Mouse (Mus musculus): Measurements from ENCODE around the gene Rrbp1.

Gene Rrbp1

DNA sequence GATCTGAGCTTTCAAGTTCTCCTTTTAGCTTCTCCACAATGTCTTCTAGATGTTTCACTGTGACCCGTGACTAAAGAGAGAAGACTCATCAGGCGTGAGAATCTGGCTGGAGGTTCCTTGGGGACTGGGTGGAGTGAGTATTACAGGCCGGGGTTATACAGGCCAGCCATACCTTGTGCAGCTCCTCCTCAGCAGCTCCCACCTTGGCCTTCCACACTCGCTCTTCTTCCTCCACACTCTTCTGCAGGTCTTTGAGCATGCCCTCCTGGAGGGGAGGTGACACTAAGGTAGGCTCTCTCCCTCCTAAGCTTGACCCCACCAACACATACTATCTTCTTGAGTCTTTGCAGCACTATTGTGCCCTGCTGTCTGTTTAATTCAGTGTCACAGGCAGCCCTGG, 57.1 kb downstream of the Rrbp1 start:
- DNase-seq = no peak

GRCm38 (mm10) chr2:143951546-143952315, 59.3 kb downstream of the Rrbp1 start:
- peak in 1 of 2 experiments; percentile 39 for DNase-seq

DNA sequence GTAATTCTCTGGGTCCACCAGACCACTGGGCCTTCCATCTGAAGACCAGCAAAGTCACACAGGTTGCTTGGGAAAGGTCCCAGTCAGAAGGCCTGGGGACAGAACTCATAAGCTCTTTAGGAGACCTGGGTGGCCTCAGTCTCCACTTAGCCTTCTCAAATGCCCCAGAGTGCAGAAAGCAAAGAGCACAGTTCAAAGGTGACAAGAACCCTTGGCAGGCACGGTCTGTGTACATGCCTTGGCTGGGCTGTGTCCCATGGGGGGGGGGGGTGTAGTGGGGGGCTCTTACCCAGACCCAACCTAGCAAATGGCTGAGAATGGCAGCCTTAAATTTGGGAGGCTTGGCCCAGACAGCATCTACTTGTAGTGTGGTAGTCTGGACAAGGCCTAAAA, 60.0 kb downstream of the Rrbp1 start:
- DNase-seq = no peak

GRCm38 (mm10) chr2:143950290-143951027, 60.6 kb downstream of the Rrbp1 start:
- DNase-seq = no peak

- DNase-seq = no peak
These were observed 61.8 kb downstream of the Rrbp1 start for GRCm38 (mm10) chr2:143949217-143949616.

GRCm38 (mm10) chr2:143948416-143948815, 62.6 kb downstream of the Rrbp1 start:
- peak in 1 of 2 experiments; percentile 26 for DNase-seq

DNA sequence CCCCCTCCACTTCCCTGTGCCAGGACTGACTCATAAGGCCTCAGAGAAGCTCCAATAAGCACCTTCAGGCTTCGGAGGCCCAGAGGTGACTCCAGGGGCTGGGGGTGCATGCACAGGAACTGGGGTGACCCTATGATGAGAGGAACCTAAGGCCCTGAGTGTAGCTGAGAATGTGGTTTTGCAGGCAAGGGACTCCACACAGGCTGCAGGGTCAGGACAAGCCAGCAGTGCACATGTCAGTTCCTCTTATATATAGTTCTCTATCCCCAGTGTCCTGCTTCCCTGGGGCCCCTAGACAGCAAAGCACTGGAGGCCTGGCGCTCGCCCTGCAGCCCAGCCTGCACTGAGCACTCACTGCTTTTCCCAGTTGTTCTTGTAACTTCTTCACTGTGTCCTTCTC, 63.1 kb downstream of the Rrbp1 start:
- no peak for DNase-seq

GRCm38 (mm10) chr2:143946399-143946798, 64.7 kb downstream of the Rrbp1 start:
- no peak for DNase-seq

DNA sequence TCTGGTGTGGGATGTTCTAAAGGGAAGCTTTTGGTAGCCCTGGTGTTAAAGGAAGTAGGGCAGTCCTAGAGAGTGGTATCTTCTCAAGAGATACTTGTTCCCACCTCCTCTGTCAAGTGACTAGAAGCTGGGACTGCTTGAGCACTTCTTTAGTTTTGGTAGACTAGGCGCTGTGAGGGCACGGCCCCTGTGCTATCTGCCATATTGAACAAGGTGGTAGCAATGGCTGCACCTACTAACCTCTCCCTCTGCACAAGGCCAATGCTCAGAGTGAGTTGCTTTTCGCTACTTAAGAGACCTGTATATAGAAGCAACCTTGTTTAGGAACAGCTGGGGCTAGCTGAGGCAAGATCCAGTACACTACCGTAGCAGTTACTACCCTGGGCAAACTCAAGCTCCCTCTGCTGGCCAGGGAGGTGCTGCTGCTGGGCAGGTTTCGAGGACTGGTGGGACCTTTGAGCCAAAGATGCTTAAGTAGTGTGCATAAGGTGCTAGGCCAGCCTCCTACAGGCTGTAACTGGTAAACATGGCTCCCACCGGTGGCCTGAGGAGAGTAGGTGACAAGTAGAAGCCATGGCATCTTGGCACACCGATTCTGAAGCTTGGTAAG, 65.5 kb downstream of the Rrbp1 start:
- peak; percentile 40 to 60 for DNase-seq

GRCm38 (mm10) chr2:143944796-143945195, 66.3 kb downstream of the Rrbp1 start:
- DNase-seq = no peak

DNA sequence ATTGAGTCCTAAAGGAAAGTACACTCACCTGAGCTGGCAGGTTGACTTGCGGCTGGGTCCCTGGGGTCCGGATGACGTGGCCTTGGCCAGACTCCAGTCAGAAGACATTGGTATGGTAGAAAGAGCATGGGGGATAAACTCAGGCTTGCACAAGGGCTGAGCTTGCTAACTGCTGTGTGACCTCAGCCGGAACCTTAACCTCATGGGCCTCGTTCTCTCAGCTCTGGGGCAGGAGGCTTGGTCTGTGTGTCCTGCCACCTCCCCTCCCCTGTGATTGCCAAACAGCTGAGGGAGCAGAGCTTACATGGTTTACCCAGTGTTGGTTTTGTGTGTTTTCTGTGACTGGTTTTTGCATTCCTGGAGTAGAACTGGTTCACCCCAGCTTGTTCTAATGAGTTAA, 70.7 kb downstream of the Rrbp1 start:
- DNase-seq = no peak

DNA sequence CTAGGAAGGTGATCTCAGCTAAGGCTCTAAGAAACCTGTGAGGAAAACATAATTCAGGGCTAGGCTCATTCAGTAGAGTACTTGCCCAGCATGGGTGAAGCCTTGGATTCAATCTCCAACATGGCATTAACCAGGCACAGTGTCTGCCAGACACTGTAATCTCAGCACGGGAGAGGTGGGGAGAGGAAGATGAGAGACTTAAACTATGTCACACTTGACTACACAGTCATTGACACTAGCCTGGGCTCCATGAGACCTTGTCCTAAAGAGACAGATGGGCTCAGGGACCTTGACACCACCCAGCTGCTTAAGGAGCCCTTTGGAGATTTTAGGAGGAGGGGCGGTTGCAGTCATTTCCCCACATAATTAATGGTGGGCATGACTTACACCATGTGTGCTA, 73.2 kb downstream of the Rrbp1 start:
- no peak for DNase-seq

GRCm38 (mm10) chr2:143934439-143934838, 76.6 kb downstream of the Rrbp1 start:
- no peak for DNase-seq

DNA sequence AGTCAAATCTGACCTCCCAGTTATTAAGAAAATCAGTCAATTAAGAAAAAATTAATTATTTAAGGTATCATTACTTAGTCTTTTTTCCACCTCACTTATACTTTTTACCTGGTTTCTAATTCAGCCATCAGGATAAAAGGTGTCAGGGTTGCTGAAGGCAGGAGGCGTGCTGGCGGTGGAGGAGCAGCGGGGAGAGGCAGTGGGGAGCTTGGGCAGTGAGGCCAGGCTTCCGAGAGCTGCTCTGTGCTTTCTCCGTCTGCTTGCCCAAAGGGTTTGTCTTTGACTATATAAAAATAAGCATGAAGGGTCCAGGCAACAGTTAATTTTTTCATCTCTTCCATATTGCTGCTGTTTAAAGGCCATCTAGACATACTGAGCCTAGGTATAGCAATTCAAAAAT, 77.5 kb downstream of the Rrbp1 start:
- no peak for DNase-seq

DNA sequence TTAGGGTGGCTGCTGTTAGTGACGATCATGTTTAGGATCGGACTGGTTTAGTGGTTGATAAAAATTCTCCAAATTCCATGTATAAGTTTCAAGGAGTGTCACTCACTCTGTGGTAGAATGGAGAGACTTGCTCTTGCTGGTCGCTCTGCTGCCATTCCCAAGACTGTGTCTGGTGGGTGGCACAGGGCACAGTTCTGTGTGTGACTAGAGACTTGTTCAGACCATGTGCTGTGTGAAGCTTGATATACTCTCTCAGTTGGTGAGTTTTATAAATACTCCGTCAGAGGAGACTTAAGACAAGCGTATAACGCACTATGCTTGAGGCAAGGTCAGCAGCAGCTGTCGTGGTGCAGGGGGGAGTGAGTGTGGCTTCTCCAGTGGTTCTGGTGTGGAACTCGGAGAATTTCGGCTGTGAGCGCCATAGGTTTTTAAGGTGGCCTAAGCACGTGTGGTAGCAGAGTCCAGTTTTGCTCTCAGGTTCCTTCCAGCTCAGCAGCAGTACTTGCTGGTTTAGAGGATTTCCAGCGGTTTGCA, 78.7 kb downstream of the Rrbp1 start:
- no peak for DNase-seq

GRCm38 (mm10) chr2:143929607-143930311, 81.3 kb downstream of the Rrbp1 start:
- DNase-seq = no peak

- no peak for DNase-seq
These were observed 85.2 kb downstream of the Rrbp1 start for GRCm38 (mm10) chr2:143925826-143926225.

GRCm38 (mm10) chr2:143924085-143924484, 87.0 kb downstream of the Rrbp1 start:
- no peak for DNase-seq

DNA sequence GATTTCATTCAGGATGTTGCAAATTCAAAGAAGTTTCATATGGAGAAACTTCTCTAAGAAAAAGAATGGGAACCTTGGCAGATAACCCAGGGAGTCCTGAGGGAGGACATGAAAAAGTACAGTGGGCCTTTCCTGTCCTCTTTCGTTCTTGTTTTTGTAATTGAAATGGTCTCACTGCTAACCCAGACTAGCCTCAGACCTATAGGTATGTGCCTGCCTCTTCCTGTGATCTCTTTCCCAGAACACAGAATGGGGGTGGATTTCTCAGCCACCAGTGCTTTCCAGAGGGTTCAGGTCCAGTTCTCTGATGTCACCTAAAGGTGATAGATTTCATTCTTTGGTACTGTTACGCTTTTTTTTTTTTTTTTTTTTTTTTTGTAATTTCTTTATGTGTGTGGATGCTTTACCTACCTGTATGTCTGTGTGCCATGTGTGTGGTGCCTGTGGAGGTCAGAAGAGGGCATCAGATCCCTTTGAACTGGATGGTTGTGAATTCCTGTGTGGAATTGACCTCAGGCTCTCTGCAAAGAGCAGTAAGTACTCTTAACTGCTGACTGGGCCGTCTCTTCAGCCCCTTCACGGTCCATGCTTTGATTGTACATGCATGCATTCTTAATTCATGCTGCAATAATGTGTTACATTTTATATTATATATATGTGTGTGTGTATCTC, 92.1 kb downstream of the Rrbp1 start:
- DNase-seq = no peak

- no peak for DNase-seq
These were observed 93.4 kb downstream of the Rrbp1 start for GRCm38 (mm10) chr2:143917622-143918021.

DNA sequence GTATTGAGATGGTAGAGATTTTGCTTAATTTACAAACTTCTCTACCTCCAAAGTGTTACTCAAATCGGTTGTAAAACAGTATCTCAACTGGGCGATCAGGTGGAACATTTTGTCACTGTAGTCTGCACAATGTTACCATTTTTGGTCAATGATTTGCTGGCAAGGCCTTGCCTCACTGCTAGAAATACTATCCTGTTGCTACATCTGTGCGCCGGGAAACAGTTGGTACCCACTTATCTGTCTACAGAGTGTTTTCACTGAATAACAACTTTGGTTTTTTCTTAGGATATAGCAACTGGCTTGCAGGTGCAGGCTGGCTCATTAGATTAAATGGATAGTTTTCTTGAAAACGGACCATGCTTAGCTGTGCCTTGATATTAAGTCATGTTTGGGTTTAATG, 94.8 kb downstream of the Rrbp1 start:
- DNase-seq = peak in 1 of 2 experiments; percentile 25

- DNase-seq = no peak
These were observed 95.4 kb downstream of the Rrbp1 start for GRCm38 (mm10) chr2:143915600-143916135.

All from kidney, postnatal 4 days (tissue).